In genomic region chr13:60701671-60702171, GRCm38 (mm10) we compare ENCODE assay signal across 14 mouse cellular contexts.
A peak's percentile ranks its signal among the peaks of the same experiment; 100 is the strongest.
DNase-seq lines count a peak whose midpoint lies in the region; ATAC-seq and TF ChIP-seq lines count a peak whose summit lies in the region.
"Had no signal": no experiment of that assay in that cellular context is flagged by ENCODE, and none has a peak within 500 bp of the region (broad histone marks: within the 10 kb centered on the region; RNA-seq: fewer than 3 reads in every experiment).

No protein-coding gene starts in this region.

- H3K27me3 ChIP-seq in liver, postnatal 0 days (ENCODE audit: insufficient read depth, low read length), result no peaks in the 10 kb centered on the region
- no peaks in the 10 kb centered on the region for H3K27me3 ChIP-seq in stomach, embryonic 15.5 days (replicated peaks)
- H3K27me3 ChIP-seq: hindbrain, embryonic 15.5 days; neural tube, embryonic 13.5 days had no signal

- peak; percentile 67 for DNase-seq in gastrocnemius, adult 18-20 months (ENCODE audit: low spot score)
- DNase-seq in gastrocnemius, postnatal 10 days, result no peak
- no peak for DNase-seq in liver, postnatal 0 days
- DNase-seq in liver, result no peak
- DNase-seq in large intestine, adult 2 months (ENCODE audit: low read depth, low spot score), result peak; percentile 45
- no peak for DNase-seq in ovary, postnatal 10 days (ENCODE audit: low spot score)
- no peak for DNase-seq in left cerebral cortex, adult 11 months (ENCODE audit: low spot score)
- DNase-seq: midbrain, embryonic 14.5 days had no signal

- no peak overlapping the region for H3K4me2 ChIP-seq in liver, postnatal 0 days (ENCODE audit: low read depth, low read length)
- H3K4me2 ChIP-seq in stomach, embryonic 15.5 days, result no peak overlapping the region
- H3K4me2 ChIP-seq: hindbrain, embryonic 15.5 days; liver, embryonic 11.5 days; neural tube, embryonic 13.5 days had no signal

- H3K4me1 ChIP-seq in liver, postnatal 0 days (ENCODE audit: insufficient read depth), result no peaks in the 10 kb centered on the region
- H3K4me1 ChIP-seq in stomach, embryonic 15.5 days, result no peaks in the 10 kb centered on the region

- no peak for TF ChIP-seq CTCF in liver, postnatal 0 days (IDR thresholded peaks at IDR 0.05; ENCODE audit: low read depth)

- peaks cover 18% of the 10 kb centered on the region for H3K36me3 ChIP-seq in liver, postnatal 0 days (replicated peaks; ENCODE audit: insufficient read depth, low read length)
- H3K36me3 ChIP-seq in stomach, embryonic 15.5 days, result no peaks in the 10 kb centered on the region
- H3K36me3 ChIP-seq: G1E had no signal

- no peaks in the 10 kb centered on the region for H3K9me3 ChIP-seq in liver, postnatal 0 days (ENCODE audit: low read length)
- H3K9me3 ChIP-seq in stomach, embryonic 15.5 days, result no peaks in the 10 kb centered on the region
- H3K9me3 ChIP-seq: hindbrain, embryonic 15.5 days; neural tube, embryonic 13.5 days had no signal

- no peak overlapping the region for H3K4me3 ChIP-seq in liver, postnatal 0 days (ENCODE audit: low read depth, low read length)
- no peak overlapping the region for H3K4me3 ChIP-seq in stomach, embryonic 15.5 days (replicated peaks)
- H3K4me3 ChIP-seq: hindbrain, embryonic 15.5 days; neural tube, embryonic 13.5 days had no signal

- H3K27ac ChIP-seq in liver, postnatal 0 days (ENCODE audit: low read depth), result peak overlapping the region; percentile 51; the same call in 1 of the 2 replicates
- 0 out of 2 replicates have a peak overlapping the region, but pooled peaks have one; percentile 35 for H3K27ac ChIP-seq in stomach, embryonic 15.5 days
- H3K27ac ChIP-seq: hindbrain, embryonic 15.5 days; neural tube, embryonic 13.5 days had no signal

- no peak for TF ChIP-seq EP300 in liver, postnatal 0 days (IDR thresholded peaks at IDR 0.05; ENCODE audit: low read depth)

- H3K9ac ChIP-seq in liver, postnatal 0 days (replicated peaks), result no peak overlapping the region
- H3K9ac ChIP-seq in stomach, embryonic 15.5 days, result no peak overlapping the region
- H3K9ac ChIP-seq: hindbrain, embryonic 15.5 days; neural tube, embryonic 13.5 days had no signal

- 72% methylated on average over 12 of the region's 12 CpGs for WGBS in liver, postnatal 0 days (ENCODE audit: insufficient replicate concordance)
- 27% methylated on average over 12 of the region's 12 CpGs for WGBS in large intestine, adult 2 months
- 72% methylated on average over 12 of the region's 12 CpGs for WGBS in stomach, embryonic 15.5 days

- ATAC-seq in liver, postnatal 0 days, result peak; percentile 53
- ATAC-seq in stomach, embryonic 15.5 days (ENCODE audit: insufficient read depth, low FRiP score, low read depth), result no peak
- ATAC-seq: activated CD4-positive, CD25-positive, alpha-beta regulatory T cell, adult 4 months had no signal

Comparison
In these comparisons a context has a peak if more than half of its experiments do, and no peak if none do; other contexts are left out.
1. DNase-seq: peak in gastrocnemius, adult 18-20 months (single experiment) and large intestine, adult 2 months (single experiment); none in gastrocnemius, postnatal 10 days (single experiment), liver, postnatal 0 days (single experiment), liver (single experiment), ovary, postnatal 10 days (single experiment) and left cerebral cortex, adult 11 months (single experiment).